Mouse (Mus musculus): ENCODE data around the gene Cst9.

Gene Cst9

GRCm38 (mm10) chr2:148834912-148835311, at the start of gene Cst9:
TSS of gene Cst9 (plus strand) at chr2:148835147.
- DNase-seq (ENCODE audit: low spot score in 2 of 2): no peak

- no peak for DNase-seq (ENCODE audit: low spot score in 2 of 2)
Observed at GRCm38 (mm10) chr2:148789142-148789541, 45.8 kb upstream of the Cst9 start, which contains the start of gene Cst12. TSS of gene Cst12 (plus strand) at chr2:148789361.

DNA sequence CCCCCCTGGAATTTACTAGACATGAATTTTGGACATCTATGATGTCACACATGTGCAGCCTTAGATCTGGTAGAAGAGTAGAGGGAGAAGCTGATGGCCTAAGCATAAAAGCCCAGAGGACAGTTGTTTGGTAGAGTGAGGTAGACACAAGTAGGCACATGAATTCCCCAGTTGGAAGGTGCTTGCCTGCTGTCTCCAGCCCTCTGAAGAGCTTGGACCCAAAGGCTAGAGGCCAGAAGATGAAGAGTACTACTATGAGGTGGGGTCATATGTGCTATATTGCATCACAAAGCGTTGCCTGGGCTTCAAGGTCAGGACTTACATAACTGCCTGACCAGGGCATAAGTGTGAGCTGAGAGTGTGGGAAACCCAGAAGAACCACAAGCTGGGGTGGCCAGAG, 36.5 kb upstream of the Cst9 start, which contains the start of gene Cst8:
Gene Cst8, plus strand, starts transcription at position 301 of the 400 bp plus-strand sequence.
- DNase-seq (ENCODE audit: low spot score in 2 of 2): no peak

DNA sequence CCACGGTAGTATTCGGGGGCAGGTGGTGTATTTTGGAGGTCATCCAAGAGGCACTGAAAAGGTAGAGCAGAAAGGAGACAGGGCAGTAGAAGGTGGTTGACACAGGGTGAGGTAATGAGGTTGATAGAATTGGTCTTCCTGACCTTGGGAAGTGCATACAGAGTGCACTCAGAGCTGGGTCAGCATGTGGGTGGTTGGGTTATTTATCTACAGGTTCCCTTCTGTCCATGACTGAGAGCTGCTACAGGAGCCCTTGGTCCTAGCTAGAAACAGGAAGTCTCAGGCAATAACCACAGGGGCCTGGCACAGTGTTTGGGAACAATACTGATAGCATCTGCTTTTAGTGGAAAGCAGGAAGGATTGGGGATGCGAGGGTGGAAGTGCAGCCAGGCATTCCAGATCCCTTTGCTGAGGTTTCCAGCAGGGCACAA, 33.4 kb upstream of the Cst9 start:
- DNase-seq (ENCODE audit: low spot score in 2 of 2): no peak

DNA sequence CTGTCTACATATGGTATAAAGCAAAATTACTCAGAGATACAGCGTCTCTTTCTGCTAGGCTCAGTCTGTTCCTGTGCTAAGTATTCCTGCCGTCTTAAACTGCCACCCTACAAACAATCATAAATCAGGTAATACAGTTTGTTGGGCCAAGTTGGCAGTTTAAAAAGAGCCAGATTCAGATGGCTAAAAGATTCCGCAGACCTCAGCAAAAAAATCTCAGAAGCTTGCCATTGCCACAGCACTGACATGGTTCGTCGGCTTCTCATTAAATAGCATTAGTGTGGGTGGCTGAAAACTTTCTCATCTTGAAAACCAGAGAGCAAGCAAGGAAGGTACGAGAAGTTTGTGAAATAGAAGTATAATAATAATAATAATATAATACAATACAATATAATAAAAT, 28.3 kb upstream of the Cst9 start:
- no peak for DNase-seq (ENCODE audit: low spot score in 2 of 2)

- DNase-seq (ENCODE audit: low spot score in 2 of 2): no peak
Observed at GRCm38 (mm10) chr2:148819909-148820308, 15.0 kb upstream of the Cst9 start, which contains the start of gene Cst13. TSS of gene Cst13 (plus strand) at chr2:148820081.

GRCm38 (mm10) chr2:148825986-148826385, 9.0 kb upstream of the Cst9 start:
- DNase-seq (ENCODE audit: low spot score in 2 of 2): no peak

DNA sequence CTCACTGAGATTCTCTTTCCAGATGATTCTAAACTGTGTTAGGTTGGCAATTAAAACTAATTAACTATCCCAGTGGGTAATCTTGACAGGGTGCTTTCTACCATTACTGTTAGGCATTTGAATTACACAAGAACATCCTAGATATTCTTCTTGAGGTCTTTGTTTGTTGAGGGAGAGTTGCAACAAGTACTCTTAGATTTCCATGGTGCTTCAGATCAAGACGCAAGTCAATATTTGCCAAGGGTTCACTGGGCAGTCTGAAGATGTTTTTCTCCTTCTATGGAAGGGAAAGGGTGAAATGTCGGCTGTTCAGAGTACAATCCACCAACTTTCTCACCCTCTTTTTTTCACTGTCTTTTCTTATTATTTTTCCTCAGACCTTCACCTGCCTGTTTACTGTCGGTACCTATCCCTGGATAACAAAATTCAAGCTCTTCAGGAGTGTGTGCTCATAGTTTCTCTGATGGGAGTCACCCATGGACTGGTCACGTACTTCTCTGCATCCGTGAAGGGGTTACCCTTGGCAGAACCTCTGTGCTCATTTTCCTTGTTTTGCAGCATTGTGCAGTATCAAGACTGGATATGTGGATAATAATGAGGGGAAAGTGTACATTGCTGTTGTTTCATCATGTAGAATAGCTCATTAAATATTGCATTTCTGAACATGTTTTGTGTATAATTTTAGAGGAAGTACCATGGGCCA, 3.3 kb downstream of the Cst9 start:
- DNase-seq (ENCODE audit: low spot score in 2 of 2): no peak

DNA sequence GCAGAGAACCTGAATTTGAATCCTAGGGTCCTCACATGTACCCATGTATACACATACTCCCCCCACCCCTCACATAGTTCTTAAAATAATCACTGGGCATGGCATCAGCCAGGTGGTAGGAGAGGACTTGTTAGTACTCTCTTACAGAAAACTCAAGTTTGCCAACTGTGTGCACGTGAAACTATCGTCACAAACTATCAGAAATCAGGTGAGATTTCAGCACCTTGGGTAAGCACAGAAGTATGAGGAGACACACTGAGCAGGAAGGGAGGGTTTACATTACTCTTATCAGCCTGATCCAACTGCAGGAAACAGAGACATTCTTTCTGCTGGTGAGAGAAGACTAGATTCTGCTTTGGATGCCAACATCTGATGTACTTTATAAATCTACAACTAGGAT, 4.3 kb downstream of the Cst9 start:
- no peak for DNase-seq (ENCODE audit: low spot score in 2 of 2)

- peak; percentile 64 to 85 for DNase-seq (ENCODE audit: low spot score in 2 of 2)
Observed at GRCm38 (mm10) chr2:148851116-148851906, 16.4 kb downstream of the Cst9 start.

DNA sequence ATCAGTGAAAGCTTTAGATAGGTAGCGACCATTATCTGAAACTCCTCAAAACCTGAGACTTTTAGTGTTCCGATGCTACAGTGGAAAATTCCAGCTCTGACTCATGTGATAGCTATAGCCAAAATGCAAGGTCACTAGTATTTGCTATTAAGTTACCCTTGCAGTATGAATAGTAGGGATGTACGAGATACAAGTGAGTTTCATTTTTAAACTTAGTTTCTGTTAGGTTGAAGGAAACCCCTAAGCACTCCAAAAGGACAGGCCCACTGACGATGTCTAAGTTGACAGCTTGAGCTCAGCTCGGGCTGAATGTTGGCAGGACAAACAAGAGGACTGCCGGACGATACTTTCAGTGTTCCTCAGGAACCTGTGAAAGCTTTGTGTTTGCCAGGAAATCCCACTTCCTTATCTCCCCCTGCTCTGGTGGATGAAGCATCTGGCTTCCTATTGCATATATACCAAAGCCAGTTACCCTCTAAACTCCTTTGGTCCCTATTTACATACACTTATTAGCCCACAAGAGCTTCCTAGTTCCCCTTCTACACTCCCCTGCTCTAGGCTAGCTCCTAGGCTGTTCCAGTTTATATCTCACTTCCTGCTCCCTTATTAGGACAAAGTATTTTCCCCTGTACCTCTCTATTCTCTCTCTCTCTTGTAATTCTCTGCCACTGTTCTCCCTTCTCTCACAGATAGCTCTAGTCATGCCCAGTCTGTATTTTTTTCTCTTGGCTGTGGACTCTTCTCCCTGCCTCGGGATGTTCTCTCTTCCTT, 21.9 kb downstream of the Cst9 start:
- DNase-seq (ENCODE audit: low spot score in 2 of 2): no peak

GRCm38 (mm10) chr2:148857506-148857905, 22.6 kb downstream of the Cst9 start:
- DNase-seq (ENCODE audit: low spot score in 2 of 2): no peak

- DNase-seq (ENCODE audit: low spot score in 2 of 2): no peak
Observed at GRCm38 (mm10) chr2:148860993-148861392, 26.0 kb downstream of the Cst9 start.

GRCm38 (mm10) chr2:148861693-148862092, 26.7 kb downstream of the Cst9 start:
- no peak for DNase-seq (ENCODE audit: low spot score in 2 of 2)

DNA sequence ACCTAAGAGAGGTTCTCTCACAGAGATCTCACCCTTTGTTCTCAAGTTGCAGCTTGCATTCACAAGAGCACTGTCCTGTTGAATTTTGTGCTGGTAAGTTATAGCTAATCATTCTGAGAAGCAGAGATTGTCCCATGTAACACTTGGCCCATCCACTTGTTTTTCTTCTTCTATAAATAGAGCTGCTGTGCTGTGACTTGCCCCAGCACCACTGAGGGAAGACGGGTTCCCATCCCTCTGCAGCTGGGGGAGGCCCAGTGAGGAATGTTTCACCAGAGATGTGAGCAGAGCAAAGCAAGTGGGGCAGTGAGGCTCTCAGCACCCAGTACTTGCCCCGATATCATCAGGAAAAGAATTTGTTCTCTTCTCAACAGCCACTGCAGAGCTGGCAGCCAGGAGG, 30.0 kb downstream of the Cst9 start, which contains the start of gene 9230104L09Rik:
Gene 9230104L09Rik, minus strand, starts transcription at position 73 of the 400 bp plus-strand sequence.
- DNase-seq (ENCODE audit: low spot score in 2 of 2): no peak

- no peak for DNase-seq (ENCODE audit: low spot score in 2 of 2)
Observed at GRCm38 (mm10) chr2:148868959-148869358, 34.0 kb downstream of the Cst9 start.

DNA sequence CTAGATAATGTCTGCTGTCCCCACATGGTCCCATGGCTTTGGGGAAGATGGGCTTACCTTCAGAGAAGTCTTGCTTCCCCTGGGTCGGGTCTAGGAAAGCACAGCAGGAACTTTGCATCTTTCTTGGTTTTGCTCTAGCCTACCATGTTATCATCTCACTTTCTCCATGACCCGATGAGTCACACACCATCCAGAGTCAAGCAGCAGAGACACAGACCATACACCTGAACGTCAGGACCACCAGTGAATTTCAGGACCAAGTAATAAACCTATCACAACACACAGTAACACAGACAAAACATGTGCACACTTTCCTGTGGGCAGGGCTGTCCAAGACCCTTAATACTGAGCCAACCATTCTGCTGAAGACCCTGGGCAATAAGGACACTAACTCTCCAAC, 35.6 kb downstream of the Cst9 start:
- DNase-seq (ENCODE audit: low spot score in 2 of 2): no peak

DNA sequence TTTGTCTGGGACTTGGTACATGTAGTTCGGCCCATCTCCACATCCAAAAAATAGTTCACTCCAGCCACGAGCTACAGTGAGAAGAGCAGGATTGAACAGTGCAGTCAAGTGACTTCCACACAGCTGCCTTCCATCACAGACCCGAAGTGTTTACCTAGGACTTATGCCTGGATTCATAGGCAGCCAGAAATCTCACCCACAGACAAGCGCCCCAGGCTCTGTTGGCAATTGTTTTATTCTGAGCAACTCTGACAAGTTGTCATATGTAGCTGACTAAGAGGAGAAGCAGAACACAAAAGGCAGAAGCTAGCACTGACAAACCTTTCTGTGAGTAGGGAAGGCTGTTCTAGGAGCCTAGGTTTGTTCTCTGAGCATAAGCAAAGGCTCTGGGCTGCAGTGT, 37.9 kb downstream of the Cst9 start:
- DNase-seq (ENCODE audit: low spot score in 2 of 2): no peak

GRCm38 (mm10) chr2:148874224-148874616, 39.3 kb downstream of the Cst9 start:
- no peak for DNase-seq (ENCODE audit: low spot score in 2 of 2)

DNA sequence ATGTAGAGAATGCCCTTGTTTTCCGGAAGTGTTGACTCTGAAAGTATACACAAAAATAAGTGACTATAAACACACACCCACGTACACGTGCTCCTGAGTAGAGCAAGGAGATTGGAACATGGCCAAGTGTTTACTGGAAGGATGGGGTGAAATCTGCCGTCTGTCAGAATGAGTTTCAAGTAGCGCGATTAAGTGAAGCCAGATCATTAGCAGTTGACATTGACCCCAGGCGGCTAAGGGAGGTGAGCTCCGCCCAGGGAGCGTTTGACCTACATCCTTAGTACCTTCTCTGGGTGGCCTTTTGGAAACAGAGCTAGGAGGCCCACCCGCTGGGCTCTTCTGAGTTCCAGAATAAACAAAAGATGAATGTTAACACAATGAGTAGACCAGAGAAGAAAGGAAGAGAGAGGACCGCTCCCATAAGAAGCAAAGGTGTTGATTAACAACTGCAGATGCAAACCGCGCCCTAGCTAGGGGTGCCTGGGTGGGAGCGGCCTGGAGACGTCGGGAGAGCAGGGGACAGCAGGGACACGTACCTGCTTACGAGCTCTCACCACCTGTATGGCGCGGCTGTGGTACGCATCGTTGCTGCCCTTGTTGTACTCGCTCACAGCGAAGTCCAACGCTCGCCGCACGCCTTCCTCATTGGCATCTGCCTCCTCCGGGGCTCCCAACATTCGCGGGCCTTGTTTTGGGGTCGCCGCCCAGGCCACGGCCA, 39.8 kb downstream of the Cst9 start:
- DNase-seq (ENCODE audit: low spot score in 2 of 2): no peak

DNA sequence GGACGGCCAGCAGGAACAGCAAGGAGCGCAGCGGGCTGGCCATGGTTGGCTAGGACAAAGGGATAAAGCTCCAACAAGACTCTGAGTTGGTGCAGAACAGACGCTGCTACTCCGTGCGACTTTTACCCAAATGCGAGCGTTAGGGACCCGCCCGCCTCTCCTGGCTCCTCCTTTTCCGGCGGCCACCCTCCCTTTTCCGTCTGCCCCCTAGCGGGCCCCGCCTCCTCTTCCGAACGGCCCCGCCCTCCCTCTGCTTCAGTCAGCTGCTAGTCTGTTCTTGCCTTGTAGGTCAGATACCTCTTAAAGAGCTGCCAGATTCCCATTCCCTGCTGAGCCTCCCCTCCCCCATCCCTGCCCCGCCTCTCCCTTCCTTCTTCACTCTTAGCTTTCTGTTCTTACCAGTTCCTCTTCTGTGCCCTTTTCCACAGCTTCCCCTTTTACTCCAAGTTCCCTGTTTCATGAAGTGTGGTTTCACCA, 40.4 kb downstream of the Cst9 start, which contains the start of gene Cst3:
Gene Cst3, minus strand, starts transcription at position 358 of the 477 bp plus-strand sequence.
- peak; percentile 89 to 90 for DNase-seq (ENCODE audit: low spot score in 2 of 2)

Data from frontal cortex, postnatal 14 days (tissue).